Mouse (Mus musculus): ENCODE data around the gene Ttc28.
"Not testable (repeated sequence)": the region's sequence is repeated elsewhere in the genome, so short reads cannot be mapped to it uniquely, and the experiment has no call there.

Ttc28 gene

GRCm38 (mm10) chr5:111237176-111237636 is 357.6 kb downstream of the Ttc28 start:
- in situ Hi-C loops (cut with MboI): no loop called here

- in situ Hi-C loops (cut with MboI): no loop called here
These were observed 359.6 kb downstream of the Ttc28 start for GRCm38 (mm10) chr5:111239223-111239622.

- in situ Hi-C loops (cut with MboI): no loop called here
These were observed 363.9 kb downstream of the Ttc28 start for GRCm38 (mm10) chr5:111243447-111244040.

- in situ Hi-C loops (cut with MboI): no loop called here
These were observed 364.5 kb downstream of the Ttc28 start for GRCm38 (mm10) chr5:111244061-111244460.

GRCm38 (mm10) chr5:111247571-111248265 is 368.1 kb downstream of the Ttc28 start:
- in situ Hi-C loops (cut with MboI): no loop called here

- in situ Hi-C loops (cut with MboI): no loop called here
These were observed 372.5 kb downstream of the Ttc28 start for GRCm38 (mm10) chr5:111252147-111252546.

GRCm38 (mm10) chr5:111254362-111254761 is 374.8 kb downstream of the Ttc28 start:
- in situ Hi-C loops (cut with MboI): no loop called here

GRCm38 (mm10) chr5:111254781-111255180 is 375.2 kb downstream of the Ttc28 start:
- in situ Hi-C loops (cut with MboI): no loop called here

GRCm38 (mm10) chr5:111256181-111256580 is 376.6 kb downstream of the Ttc28 start:
- in situ Hi-C loops (cut with MboI): no loop called here

- in situ Hi-C loops (cut with MboI): no loop called here
These were observed 377.5 kb downstream of the Ttc28 start for GRCm38 (mm10) chr5:111257127-111257526.

- in situ Hi-C loops (cut with MboI): not testable (repeated sequence)
These were observed 381.6 kb downstream of the Ttc28 start for GRCm38 (mm10) chr5:111261162-111261561.

GRCm38 (mm10) chr5:111261733-111262573 is 382.4 kb downstream of the Ttc28 start:
- in situ Hi-C loops (cut with MboI): no loop called here

GRCm38 (mm10) chr5:111262574-111263239 is 383.1 kb downstream of the Ttc28 start:
- in situ Hi-C loops (cut with MboI): no loop called here

- in situ Hi-C loops (cut with MboI): no loop called here
These were observed 383.8 kb downstream of the Ttc28 start for GRCm38 (mm10) chr5:111263370-111263769.

GRCm38 (mm10) chr5:111264488-111264887 is 384.9 kb downstream of the Ttc28 start:
- in situ Hi-C loops (cut with MboI): no loop called here

- in situ Hi-C loops (cut with MboI): no loop called here
These were observed 387.1 kb downstream of the Ttc28 start for GRCm38 (mm10) chr5:111266658-111267057.

- in situ Hi-C loops (cut with MboI): no loop called here
These were observed 387.5 kb downstream of the Ttc28 start for GRCm38 (mm10) chr5:111267100-111267499.

GRCm38 (mm10) chr5:111268852-111269251 is 389.2 kb downstream of the Ttc28 start:
- in situ Hi-C loops (cut with MboI): no loop called here

- in situ Hi-C loops (cut with MboI): no loop called here
These were observed 390.1 kb downstream of the Ttc28 start for GRCm38 (mm10) chr5:111269613-111270205.

GRCm38 (mm10) chr5:111270246-111271002 is 390.8 kb downstream of the Ttc28 start:
- in situ Hi-C loops (cut with MboI): no loop called here

- in situ Hi-C loops (cut with MboI): no loop called here
These were observed 394.0 kb downstream of the Ttc28 start for GRCm38 (mm10) chr5:111273589-111273988.

All from mature B cell (primary cell).